Mouse (Mus musculus) activated CD4-positive, CD25-positive, alpha-beta regulatory T cell, adult 4 months (primary cell): ENCODE measurements around the gene Zfp651. TPM values are rescaled to one million over a fixed set of nuclear protein-coding genes. Genes with fewer than 3 reads are reported as not detected.

Source experiments
- ATAC-seq: one replicate; pipeline ENCODE4 v1.8.0; 2017
- polyA plus RNA-seq, 2 experiments: library from polyadenylated mRNA; unstranded; fragments of 100-300 nt; shearing (Covaris generic); gene quantifications; one replicate each; pipeline ENCODE4 v1.2.1; 2017

The Zfp651 gene
- polyA plus RNA-seq, 2 experiments from 2014 or later, result not detected

DNA sequence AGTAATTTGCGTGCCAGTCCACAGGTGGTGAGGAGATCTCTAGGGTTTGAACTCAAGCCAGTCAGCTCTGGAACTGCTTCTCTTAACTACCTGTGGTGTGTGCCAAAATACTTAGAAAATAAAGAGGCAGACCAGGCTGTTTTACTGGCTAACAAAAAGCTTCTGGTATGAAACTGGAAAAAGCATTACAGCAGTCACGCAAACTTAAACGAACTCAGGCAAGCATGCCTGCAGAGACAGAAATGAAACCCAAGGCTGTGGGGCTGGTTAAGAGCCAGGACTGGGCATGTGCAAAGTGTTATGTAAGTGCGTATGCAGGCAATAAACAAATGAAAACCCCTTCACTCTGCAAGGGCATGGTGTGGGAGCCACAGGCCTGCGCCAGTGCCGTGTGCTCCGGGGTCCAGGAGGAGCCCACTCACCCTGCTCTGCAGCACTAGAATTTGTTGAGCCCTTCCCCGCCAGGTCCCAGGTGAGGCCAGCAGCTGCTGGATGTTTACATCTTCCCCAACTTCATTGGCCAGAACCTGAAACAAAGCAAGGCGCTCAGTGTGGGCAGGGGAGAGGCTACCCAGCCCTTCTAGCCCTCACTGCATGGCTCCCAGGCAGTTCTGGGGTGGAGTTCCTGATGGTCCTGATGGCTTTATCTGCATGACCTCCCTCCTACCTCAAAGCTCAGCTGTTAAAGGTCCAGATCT lies 60.1 kb downstream of the Zfp651 start:
- no peak for ATAC-seq

GRCm38 (mm10) chr9:121819771-121820471 lies 60.8 kb downstream of the Zfp651 start:
- ATAC-seq, result no peak

DNA sequence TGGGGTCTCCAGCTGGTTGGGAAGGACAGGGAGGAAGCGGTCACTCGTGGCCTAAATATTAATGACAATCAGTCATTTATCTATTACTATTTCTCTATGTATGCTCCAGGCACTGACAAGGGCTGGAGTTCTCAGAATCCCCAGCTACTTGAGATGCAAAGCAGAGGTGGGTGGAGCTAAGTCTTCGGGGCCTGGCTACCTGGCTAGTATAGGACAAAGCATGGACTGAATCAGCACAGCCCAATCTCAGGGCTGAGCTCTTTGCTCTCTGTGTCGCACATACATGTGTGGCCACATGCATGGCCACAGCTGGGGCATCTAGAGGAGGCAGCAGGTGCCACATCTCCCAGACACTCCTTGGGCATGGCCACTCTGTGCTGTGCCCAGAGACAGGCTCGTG lies 61.6 kb downstream of the Zfp651 start:
- no peak for ATAC-seq

Other genes starting within 250 kb of the Zfp651 start
- gene Lyzl4, start 117.2 kb upstream of the Zfp651 start, polyA plus RNA-seq, result not detected
- gene Vipr1, start 116.6 kb upstream of the Zfp651 start, polyA plus RNA-seq, result 1 to 10 TPM; 1.5 to 1.8 TPM
- 10 to 100 TPM; 13.3 to 17.7 TPM for gene Sec22c, start 53.8 kb upstream of the Zfp651 start, polyA plus RNA-seq
- gene Ss18l2, start 49.0 kb upstream of the Zfp651 start, polyA plus RNA-seq, result 10 to 100 TPM; 59.3 to 65.0 TPM
- gene Nktr, start 40.2 kb upstream of the Zfp651 start, polyA plus RNA-seq, result 100 to 1,000 TPM in 1 of 2 experiments, 10 to 100 TPM in 1; 90.3 to 104 TPM
- gene Klhl40, start 18.3 kb downstream of the Zfp651 start, polyA plus RNA-seq, result not detected
- not detected for gene Hhatl, start 33.2 kb downstream of the Zfp651 start, polyA plus RNA-seq
- not detected for gene Ccdc13, start 80.1 kb downstream of the Zfp651 start, polyA plus RNA-seq
- gene Higd1a, start 99.0 kb downstream of the Zfp651 start, polyA plus RNA-seq, result 100 to 1,000 TPM; 125 to 151 TPM
- not detected for gene Ackr2, start 139.0 kb downstream of the Zfp651 start, polyA plus RNA-seq
- not detected for gene Cyp8b1, start 157.0 kb downstream of the Zfp651 start, polyA plus RNA-seq
- not detected for gene Fam198a, start 191.7 kb downstream of the Zfp651 start, polyA plus RNA-seq
- gene Pomgnt2, start 237.8 kb downstream of the Zfp651 start, polyA plus RNA-seq, result not detected